Mouse (Mus musculus): ENCODE data around the gene Ssbp2.

The Ssbp2 gene

GRCm38 (mm10) chr13:91461299-91461698, 1.2 kb downstream of the Ssbp2 start:
- no peak for DNase-seq (ENCODE audit: low read depth, low spot score)

DNA sequence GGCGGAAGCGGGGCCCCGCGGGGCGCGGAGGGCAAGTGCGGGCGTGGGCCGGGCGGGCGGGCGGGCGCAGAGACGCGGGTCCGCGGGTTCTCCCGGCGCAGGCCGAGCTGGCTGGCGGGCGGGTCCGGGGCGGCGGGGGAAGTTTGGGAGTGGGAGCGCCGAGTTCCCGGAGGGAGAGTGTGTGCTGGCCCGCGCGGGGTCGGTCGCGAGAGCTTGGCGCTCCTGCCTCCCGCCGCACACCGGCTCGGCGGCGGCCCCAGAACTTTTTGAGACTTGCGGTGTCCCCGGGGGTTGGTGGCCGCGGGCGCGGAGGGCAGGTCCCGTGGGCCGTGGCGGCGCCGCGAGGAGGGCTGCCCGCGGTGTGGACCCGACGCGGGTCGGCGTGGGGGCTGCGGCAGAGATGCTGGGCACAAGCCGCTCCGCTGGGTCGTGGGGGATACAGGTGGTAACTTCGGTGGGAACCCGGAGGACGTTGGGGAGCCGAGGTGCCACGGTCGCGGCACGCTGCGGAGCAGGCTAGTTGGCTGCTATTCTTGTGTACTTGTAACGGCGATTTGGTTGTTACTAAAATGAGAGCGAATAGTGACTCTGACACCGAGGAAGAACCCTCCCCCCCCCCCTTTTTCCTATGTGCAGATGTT, 1.7 kb downstream of the Ssbp2 start:
- peak; percentile 21 for DNase-seq (ENCODE audit: low read depth, low spot score)

DNA sequence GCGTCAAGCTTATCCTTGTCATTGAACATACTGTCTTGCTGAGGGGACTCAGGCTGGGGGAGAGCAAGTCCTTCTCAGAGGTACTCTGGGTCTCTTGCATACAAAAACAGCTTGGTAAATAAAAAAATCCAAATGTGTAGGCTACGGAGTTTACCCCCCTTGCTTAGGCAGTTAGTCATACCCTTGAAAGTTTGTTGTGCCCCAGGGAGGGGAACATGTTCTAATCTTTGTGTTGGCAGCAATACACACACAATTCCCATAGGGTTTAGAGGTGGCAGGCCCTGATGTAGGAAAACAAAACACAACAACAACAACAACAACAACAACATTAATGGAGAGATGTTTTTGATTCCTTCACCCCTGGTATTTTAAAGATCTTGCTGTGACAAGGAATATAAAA, 2.3 kb downstream of the Ssbp2 start:
- DNase-seq (ENCODE audit: low read depth, low spot score) = peak; percentile 37

- DNase-seq (ENCODE audit: low read depth, low spot score) = peak; percentile 86
Observed at GRCm38 (mm10) chr13:91462893-91463481, 2.9 kb downstream of the Ssbp2 start.

GRCm38 (mm10) chr13:91465002-91465715, 5.1 kb downstream of the Ssbp2 start:
- no peak for DNase-seq (ENCODE audit: low read depth, low spot score)

GRCm38 (mm10) chr13:91471566-91471965, 11.5 kb downstream of the Ssbp2 start:
- no peak for DNase-seq (ENCODE audit: low read depth, low spot score)

GRCm38 (mm10) chr13:91471980-91472379, 11.9 kb downstream of the Ssbp2 start:
- no peak for DNase-seq (ENCODE audit: low read depth, low spot score)

DNA sequence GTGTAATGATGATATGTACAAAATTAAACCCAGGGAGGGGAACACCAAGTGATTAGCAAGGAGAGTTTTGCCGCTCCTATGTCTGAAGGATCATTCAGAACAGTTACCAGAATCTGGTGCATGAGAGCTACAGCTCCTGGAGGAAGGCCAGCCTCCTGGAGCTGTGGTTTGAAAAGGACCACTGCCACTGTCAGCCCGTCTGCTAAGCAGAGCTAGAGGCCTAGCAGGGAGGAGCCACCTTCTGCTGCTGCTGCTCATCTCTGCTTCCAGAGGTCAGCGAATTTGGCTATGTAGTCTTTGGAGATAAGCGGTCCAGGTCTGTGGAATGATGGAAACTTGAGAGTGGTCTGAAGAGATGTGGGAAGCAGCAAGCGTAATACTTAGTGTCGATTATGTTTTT, 13.4 kb downstream of the Ssbp2 start:
- DNase-seq (ENCODE audit: low read depth, low spot score) = peak; percentile 59

- no peak for DNase-seq (ENCODE audit: low read depth, low spot score)
Observed at GRCm38 (mm10) chr13:91474027-91474426, 13.9 kb downstream of the Ssbp2 start.

GRCm38 (mm10) chr13:91475888-91476287, 15.8 kb downstream of the Ssbp2 start:
- peak; percentile 52 for DNase-seq (ENCODE audit: low read depth, low spot score)

DNA sequence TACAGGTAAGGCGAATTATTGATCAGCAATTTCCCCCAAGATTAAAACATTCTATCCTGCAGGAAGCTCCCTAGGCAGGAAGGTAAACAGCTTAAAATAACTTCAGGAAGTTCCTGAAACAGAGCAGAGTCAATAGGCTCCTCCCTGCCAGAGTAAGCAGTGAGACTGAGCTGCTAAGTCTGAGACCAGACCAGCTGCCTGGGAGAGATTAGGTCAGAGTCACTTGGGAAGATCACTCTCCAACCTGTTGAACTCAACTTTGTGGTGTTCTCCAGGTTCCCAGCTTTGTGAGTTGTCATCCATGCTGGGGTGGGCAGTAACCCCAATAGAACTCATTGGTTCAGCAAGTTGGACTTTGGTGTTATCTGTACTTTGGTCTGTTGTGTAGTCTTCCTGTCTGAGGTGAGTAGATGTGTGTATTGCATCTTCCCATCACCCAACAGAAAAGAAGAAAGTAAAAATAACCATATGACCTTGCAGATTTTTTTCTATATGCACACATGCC, 16.6 kb downstream of the Ssbp2 start:
- no peak for DNase-seq (ENCODE audit: low read depth, low spot score)

GRCm38 (mm10) chr13:91478011-91478410, 17.9 kb downstream of the Ssbp2 start:
- DNase-seq (ENCODE audit: low read depth, low spot score) = peak; percentile 82

GRCm38 (mm10) chr13:91484303-91484702, 24.2 kb downstream of the Ssbp2 start:
- DNase-seq (ENCODE audit: low read depth, low spot score) = no peak

GRCm38 (mm10) chr13:91492133-91492532, 32.0 kb downstream of the Ssbp2 start:
- no peak for DNase-seq (ENCODE audit: low read depth, low spot score)

- no peak for DNase-seq (ENCODE audit: low read depth, low spot score)
Observed at GRCm38 (mm10) chr13:91497055-91497454, 37.0 kb downstream of the Ssbp2 start.

DNA sequence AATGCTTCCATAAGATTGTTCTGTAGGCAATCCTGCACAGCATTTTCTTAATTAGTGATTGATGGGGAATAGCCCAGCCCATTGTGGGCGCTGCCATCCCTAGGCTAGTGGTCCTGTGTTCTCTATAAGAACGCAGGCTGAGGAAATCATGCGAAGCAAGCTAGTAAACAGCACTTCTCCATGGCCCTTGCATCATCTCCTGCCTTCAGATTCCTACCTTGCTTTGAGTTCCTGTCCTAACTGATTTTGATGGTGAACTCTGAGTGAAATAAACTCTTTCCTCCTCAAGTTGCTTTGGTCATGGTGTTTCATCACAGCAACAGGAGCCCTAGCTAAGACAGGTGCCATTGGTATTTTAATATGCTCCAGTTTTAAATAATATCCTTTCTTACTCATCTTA, 41.7 kb downstream of the Ssbp2 start:
- DNase-seq (ENCODE audit: low read depth, low spot score) = no peak

DNA sequence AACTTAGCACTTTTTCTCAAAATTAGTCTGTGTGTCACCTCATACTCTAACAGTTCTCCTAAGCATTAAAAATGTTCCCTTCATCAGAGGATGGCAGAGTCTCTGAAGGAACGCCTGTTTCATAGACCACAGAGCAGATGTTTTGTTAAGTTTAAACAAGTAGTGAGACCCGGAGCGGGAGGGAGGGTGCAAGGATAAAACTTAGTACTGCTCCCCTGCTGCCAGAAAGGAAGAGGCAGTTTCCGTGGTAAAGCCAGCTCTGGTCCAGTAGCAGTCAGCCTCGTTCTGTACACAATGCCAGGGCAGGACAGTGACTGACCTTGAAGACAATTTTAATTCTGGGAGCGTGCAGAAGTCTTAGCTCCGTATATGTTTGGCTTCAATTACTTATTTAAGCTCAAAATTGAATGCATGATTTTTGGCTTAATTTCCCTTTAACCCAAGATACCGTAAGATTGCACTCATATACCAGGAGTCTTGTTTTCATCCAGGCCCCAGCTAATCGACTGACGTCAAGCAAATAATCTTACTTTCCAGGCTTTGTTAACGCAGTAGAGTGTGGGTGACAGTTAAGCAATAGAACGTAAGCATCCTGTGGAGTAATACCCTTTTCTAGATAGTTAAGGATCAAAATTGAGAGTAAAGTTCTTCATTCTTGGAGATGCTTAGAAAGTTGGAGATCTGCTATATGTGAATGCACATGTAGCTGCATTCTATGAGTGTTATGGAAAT, 42.7 kb downstream of the Ssbp2 start:
- no peak for DNase-seq (ENCODE audit: low read depth, low spot score)

DNA sequence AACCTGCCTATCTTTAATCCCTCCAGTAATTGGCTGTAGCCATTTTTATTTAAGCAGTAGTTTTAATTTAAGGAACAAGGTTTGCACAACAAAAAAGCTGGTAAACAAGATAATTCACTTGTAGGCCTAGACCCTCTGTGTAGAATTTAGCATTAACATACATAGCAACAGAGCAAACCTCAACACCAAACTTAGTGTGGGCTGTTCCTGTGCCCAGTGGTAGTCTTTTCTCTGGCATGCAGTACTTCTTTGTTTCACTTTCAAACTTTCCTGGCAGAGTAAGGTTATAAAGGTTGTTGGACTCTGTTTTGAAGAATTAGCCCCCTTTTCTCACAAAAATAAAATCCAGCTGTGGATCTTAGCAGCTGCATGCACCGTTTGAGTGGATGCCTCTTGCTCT, 48.9 kb downstream of the Ssbp2 start:
- no peak for DNase-seq (ENCODE audit: low read depth, low spot score)

GRCm38 (mm10) chr13:91509467-91509866, 49.4 kb downstream of the Ssbp2 start:
- no peak for DNase-seq (ENCODE audit: low read depth, low spot score)

DNA sequence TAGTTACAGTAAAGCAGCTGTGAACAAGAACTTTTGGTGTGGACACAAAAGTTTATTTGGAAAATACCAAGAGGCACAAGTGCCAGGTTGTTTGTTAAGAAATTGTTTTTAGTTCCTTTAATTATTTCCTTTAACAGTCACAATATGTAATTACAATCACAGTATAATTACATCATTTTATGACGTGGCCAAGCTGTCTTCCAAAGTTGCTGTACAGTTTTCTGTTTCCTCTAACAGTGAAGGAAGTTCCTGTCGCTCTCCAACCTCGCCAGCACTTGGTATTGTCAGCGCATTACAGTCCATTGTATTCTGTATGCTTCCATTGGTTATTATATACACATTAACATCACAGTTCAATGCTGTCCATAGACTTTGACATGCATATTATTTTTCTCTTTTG, 54.9 kb downstream of the Ssbp2 start:
- DNase-seq (ENCODE audit: low read depth, low spot score) = no peak

GRCm38 (mm10) chr13:91520073-91520750, 60.1 kb downstream of the Ssbp2 start:
- DNase-seq (ENCODE audit: low read depth, low spot score) = no peak

DNA sequence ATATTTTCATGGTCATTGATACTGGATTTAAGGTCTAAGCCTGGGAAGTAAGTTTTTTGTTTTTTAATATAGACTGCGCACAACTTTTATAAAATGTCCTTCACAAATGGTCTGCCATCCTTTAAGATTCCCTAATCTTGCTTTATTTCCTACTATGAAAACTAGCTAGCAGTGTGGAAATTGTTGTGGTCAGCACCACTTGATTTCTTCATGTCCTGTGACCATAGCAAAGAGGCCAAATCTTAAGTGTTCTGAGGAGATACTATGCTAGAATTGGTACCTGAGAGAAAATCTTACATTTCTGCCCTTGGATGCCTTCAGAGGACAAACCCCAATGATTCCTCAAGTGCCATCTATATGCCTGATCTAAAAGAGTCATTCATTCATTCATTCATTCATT, 60.9 kb downstream of the Ssbp2 start:
- DNase-seq (ENCODE audit: low read depth, low spot score) = no peak
